Mouse (Mus musculus) thymus, postnatal 14 days (tissue): Measurements from ENCODE around the gene Gm20605.

ENCODE experiments used
- DNase-seq: peaks from one replicate; pipeline ENCODE4 v3.0.0; 2021

The Gm20605 gene

DNA sequence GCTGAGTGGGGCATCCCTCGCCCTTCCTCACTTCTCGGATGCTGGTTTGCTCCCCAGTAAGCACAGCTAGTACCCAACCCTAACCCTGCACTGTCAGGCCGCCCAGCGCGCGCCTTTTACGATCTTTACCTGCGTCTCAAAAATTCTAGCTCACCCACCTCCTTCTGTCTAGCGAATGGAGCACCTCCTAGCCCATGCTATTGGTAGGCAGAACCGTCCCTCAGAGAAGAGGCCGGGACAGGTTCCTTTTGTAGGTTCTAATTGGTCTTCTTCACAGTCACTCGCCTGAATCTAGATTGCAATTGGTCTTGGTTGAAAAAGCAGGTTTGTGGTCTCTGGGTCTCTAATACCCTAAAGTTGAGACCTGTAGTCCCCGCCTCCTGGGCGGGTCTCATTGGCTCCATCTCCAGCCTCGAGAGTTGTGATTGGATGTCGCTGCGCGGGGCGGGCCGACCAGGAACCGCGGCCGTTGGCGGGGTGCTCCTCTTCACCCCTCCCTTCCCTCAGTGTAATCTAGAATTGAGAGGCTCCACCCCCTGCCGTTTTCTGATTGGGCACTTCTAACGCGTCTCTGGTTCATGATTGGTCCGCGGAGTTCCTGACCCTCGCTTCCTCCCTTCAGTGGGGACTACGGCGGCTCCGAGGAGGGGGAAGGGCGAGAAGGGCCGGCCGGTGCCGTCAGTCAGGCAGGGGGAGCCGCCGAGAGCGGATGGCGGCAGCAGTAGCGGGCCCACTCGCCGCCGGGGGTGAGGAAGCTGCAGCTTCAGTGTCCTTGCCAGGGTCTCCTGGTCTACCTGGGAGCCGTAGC lies at the start of gene Gm20605, which contains the start of the genes Fbxo24 and Lrch4:
Gene Gm20605 (plus strand): TSS at position 678 of the 808 bp plus-strand sequence.
Gene Fbxo24 (minus strand): TSS at position 505 of the 808 bp plus-strand sequence.
Gene Lrch4 (plus strand): TSS at position 624 of the 808 bp plus-strand sequence.
- peak; percentile 99 for DNase-seq

- DNase-seq: no peak
These were observed 48.7 kb upstream of the Gm20605 start for GRCm38 (mm10) chr5:137580246-137580645.

- DNase-seq: no peak
These were observed 46.3 kb upstream of the Gm20605 start for GRCm38 (mm10) chr5:137582702-137583101.

- DNase-seq: peak; percentile 63
These were observed 45.3 kb upstream of the Gm20605 start for GRCm38 (mm10) chr5:137583670-137584169.

GRCm38 (mm10) chr5:137584976-137585375 lies 44.0 kb upstream of the Gm20605 start:
- peak; percentile 83 for DNase-seq

- DNase-seq: no peak
These were observed 38.5 kb upstream of the Gm20605 start for GRCm38 (mm10) chr5:137590507-137590906.

DNA sequence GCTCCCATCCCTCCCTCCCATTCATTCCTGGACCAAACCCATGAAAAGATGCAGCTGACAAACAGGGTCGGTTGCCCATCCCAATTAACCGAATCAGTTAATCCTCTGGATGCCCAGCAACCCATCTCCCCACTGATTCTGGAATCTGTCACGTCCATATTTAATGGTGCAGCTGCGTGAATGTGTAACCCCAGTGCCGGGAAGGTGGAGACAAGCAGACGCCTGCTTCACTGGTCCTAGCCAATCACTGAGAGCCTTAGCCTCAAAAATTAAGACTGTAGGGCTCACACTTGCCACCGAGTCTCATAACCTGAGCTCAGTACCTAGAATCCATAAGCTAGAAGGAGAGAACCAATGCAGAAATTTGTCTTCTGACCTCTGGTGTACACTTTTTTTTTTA lies 33.1 kb upstream of the Gm20605 start:
- DNase-seq: no peak

DNA sequence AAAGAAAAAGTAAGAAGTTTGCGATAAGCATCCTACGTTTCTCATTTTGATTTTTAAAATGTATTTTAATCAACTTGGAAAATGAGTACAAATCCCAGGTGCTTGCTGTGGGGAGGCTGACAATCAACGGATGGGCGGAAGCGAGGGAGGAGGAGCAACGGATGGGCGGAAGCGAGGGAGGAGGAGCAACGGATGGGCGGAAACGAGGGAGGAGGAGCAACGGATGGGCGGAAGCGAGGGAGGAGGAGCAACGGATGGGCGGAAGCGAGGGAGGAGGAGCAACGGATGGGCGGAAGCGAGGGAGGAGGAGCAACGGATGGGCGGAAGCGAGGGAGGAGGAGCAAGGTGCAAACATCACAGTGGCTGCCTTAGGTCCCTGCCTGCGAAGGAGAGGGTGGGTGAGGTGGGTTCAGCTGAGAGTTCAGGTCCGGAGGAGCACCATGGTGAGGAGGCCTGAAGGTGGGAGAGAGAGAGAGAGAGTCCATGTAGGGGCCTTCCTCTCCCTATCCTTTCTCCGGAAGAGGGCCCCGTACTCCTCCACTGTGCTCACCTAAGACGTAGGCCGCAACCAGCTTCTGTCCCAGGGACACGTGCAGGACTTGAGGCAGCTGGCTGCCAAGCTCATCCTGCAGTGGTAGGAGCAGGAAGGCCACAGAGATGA lies 32.2 kb upstream of the Gm20605 start:
- DNase-seq: peak; percentile 48

GRCm38 (mm10) chr5:137597625-137598024 lies 31.4 kb upstream of the Gm20605 start:
- no peak for DNase-seq

DNA sequence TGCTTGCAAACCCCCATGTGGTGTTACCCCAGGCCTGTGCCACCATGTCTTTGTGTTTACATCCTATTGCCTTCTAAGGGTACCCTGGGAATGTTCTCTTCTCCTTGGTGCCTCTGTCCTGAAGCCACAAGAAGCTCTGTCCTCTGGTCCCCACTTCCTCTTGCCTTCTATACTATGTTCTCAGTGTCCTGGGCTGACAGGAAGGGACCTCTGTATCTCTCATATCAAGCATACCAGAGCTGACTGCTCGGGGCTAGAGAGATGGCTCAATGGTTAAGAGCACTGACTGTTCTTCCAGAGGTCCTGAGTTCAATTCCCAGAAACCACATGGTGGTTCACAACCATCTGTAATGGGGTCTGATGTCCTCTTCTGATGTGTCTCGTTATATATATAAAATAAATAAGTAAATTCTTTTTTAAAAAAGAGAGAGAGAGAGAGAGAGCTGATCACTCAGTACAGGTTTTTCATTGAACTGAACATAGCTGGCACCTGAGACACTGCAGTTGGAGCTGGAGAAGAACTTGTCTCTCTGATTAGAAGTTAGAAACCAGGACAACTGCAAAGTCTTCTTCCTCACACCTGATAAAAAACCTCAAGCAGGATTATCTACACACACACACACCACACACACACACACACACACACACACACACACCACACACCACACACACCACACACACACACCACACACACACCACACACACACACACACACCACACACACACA lies 30.7 kb upstream of the Gm20605 start:
- no peak for DNase-seq

GRCm38 (mm10) chr5:137599600-137599999 lies 29.4 kb upstream of the Gm20605 start:
- no peak for DNase-seq

GRCm38 (mm10) chr5:137600281-137600618 lies 28.7 kb upstream of the Gm20605 start:
- DNase-seq: no peak

DNA sequence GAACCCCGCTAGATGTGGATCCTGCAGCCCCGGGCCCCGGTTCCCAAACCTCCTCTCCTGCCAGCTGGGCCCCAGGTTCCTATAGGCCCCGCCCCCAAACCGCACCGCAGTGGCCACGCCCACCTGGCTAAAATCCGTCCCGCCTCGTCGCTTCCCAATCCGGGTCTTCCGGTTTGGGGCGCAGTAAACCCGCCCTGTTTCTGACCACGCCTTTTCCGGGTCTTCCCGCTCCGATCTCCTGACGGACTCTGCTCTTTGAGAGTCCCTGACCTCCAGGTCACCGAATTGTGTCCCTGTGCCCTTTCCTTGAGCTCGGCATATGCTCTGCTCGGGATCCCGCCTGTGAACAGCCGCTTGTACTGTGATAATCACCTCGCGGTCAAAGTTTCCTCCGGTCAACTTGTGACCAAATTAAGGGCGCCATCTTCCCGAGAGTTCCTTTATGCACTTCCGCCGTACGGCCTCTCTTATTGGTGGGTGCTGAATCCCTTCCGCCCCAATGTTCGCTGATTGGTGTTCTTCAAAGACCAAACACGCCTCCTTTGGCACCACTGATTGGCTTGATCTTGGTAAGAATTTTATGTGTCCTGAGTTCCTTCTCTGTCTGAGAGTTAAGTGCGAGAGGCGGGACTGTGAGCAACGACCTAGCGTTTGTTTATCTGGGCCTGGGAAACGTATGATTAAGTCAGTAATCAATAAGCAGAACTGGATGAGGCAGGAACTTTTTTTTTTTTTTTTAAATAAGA lies 28.2 kb upstream of the Gm20605 start, which contains the start of gene Mospd3:
Gene Mospd3 (minus strand): TSS at position 440 of the 746 bp plus-strand sequence.
- peak; percentile 99 for DNase-seq

DNA sequence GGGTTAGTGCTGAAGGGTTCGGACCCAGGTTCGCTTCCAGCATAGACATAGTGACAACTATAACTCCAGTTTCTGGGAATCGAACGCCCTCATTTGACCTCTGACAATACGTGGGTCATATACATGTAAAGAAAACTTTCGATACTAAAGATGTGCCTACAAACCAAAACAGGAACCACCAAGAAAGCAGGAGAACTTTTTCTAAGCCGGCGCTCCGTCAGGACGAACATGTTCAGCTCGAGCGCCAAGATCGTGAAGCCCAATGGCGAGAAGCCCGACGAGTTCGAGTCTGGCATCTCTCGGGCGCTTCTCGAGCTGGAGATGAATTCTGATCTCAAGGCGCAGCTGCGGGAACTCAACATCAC lies 27.6 kb upstream of the Gm20605 start:
- peak; percentile 39 for DNase-seq

GRCm38 (mm10) chr5:137607860-137608653 lies 20.9 kb upstream of the Gm20605 start:
- no peak for DNase-seq

DNA sequence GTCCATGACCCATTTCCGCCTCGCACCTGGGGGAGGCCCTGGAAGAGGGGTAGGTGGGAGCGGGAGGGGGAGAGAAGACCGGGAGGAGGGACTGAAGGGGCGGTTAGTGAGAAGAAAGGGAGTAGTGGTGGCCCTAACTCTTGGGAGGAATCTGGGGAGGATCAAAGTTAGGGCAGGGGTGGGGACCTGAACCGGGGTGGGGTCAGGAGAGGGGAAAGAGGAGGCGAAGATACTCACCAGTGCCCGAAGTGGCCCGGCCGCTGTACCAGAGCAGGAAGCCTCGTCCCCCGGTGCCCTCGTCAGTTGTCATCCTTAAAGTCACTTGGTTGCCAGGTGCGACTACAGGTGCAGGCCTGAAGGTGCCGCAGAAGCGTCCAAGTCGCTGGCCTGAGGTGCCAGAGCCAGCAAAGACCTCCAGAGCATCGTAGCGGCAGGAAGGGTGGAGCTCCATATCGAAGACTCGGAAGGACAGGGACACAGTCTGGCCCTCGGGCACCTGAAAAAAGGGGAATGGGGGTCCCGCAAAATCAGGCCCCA lies 20.3 kb upstream of the Gm20605 start:
- no peak for DNase-seq

DNA sequence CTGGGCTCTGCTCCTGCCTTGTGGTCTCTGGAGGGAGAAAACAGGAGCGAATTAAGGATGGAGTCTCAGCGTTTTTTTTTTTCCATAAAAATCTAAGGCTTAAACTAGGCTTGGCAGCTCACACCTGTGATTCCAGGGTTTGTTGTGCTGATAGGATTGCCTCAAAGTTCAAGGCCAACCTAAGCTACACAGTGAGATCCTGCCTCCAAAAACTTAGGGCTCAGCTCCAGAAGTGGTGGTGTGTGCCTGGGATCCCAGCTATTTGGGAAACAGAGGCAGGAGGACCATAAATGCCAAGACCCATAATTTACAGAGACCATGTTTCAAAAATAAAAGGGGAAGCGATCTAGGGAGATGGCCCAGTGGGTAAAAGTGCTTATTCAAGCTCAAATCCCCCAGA lies 19.7 kb upstream of the Gm20605 start:
- no peak for DNase-seq

- DNase-seq: no peak
These were observed 18.9 kb upstream of the Gm20605 start for GRCm38 (mm10) chr5:137610056-137610455.

GRCm38 (mm10) chr5:137610548-137611244 lies 18.3 kb upstream of the Gm20605 start:
- DNase-seq: no peak

DNA sequence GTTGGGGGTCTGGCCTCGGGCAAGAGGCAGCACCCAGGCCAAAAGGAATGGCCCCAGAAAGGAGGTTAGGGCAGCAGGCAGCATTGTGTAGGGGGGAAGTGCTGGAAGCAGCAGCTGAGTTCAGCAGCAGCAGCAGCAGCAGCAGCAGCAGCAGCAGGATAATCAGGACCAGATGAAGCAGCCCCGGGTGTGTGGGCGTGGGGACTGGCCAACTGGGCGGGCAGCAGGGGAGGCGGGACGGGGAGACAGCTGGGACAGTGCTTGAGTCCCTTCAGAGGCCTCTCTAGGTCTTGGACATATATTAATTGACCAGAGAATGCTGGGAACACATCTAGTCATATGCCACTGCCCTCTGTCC lies 17.8 kb upstream of the Gm20605 start:
- DNase-seq: no peak

GRCm38 (mm10) chr5:137613076-137613475 lies 15.9 kb upstream of the Gm20605 start:
- no peak for DNase-seq
